8 mouse cellular contexts compared by ENCODE assay signal in genomic region chr7:25417597-25417996, GRCm38 (mm10). TPM values are rescaled to one million over a fixed set of nuclear protein-coding genes. Genes with fewer than 3 reads are reported as not detected.
A peak's percentile ranks its signal among the peaks of the same experiment; 100 is the strongest.
DNase-seq lines count a peak whose midpoint lies in the region; ATAC-seq and TF ChIP-seq lines count a peak whose summit lies in the region.
"Had no signal": no experiment of that assay in that cellular context is flagged by ENCODE, and none has a peak within 500 bp of the region (broad histone marks: within the 10 kb centered on the region; RNA-seq: fewer than 3 reads in every experiment).

No protein-coding gene starts in this region.

- no peak overlapping the region for H3K9ac ChIP-seq in ES-E14 (ENCODE audit: insufficient read depth, low read depth, low read length, poor library complexity, severe bottlenecking)

- H3K27ac ChIP-seq in layer of hippocampus, adult 2 months: no peak overlapping the region
- H3K27ac ChIP-seq in ES-E14 (ENCODE audit: insufficient read depth, low read depth, low read length, poor library complexity, severe bottlenecking): no peak overlapping the region
- H3K27ac ChIP-seq in bone marrow, adult 2 months (ENCODE audit: control insufficient read depth, insufficient read depth, low read depth, low read length, poor library complexity): no peak overlapping the region

- H3K4me3 ChIP-seq in layer of hippocampus, adult 2 months: no peak overlapping the region
- no peak overlapping the region for H3K4me3 ChIP-seq in ES-E14 (ENCODE audit: insufficient read depth in 1 of 2, low read depth in 1 of 2, low read length in 2 of 2, poor library complexity in 1 of 2, severe bottlenecking in 1 of 2)
- H3K4me3 ChIP-seq in bone marrow, adult 2 months (replicated peaks; ENCODE audit: control insufficient read depth, low read depth, low read length): no peak overlapping the region
- H3K4me3 ChIP-seq: megakaryocyte, embryonic 14.5 days had no signal

- peak; percentile 80 for TF ChIP-seq CTCF in layer of hippocampus, adult 2 months (conservative IDR thresholded peaks at IDR 0.05)
- TF ChIP-seq CTCF in bone marrow, adult 2 months (IDR thresholded peaks at IDR 0.05; ENCODE audit: control insufficient read depth, insufficient read depth, low read length): peak; percentile 47

- peaks cover 0 to 5% of the 10 kb centered on the region in 2 experiments; a peak in 1 of 4 replicates for H3K4me1 ChIP-seq in ES-E14 (ENCODE audit: control insufficient read depth in 2 of 2, insufficient read depth in 2 of 2, low read length in 2 of 2, poor library complexity in 1 of 2)
- H3K4me1 ChIP-seq in bone marrow, adult 2 months (ENCODE audit: control insufficient read depth, insufficient read depth, low read length): no peaks in the 10 kb centered on the region; the same call in 1 of the 2 replicates

- in situ Hi-C loops in ES-E14 (cut with MboI; ENCODE audit: low sequenced_read_pairs in 2 of 2, unreplicated experiment in 2 of 2): no loop called here

- no peak for TF ChIP-seq POLR2A in bone marrow, adult 2 months (IDR thresholded peaks at IDR 0.05; ENCODE audit: borderline replicate concordance, control insufficient read depth, low read depth, low read length)

- no peaks in the 10 kb centered on the region for H3K9me3 ChIP-seq in ES-E14 (ENCODE audit: control insufficient read depth, insufficient read depth, low read depth, low read length)
- H3K9me3 ChIP-seq: megakaryocyte, embryonic 14.5 days had no signal

- H3K36me3 ChIP-seq in ES-E14 (ENCODE audit: control insufficient read depth, insufficient read depth, low read length, poor library complexity, severe bottlenecking): no peaks in the 10 kb centered on the region

- peak in 1 of 2 experiments; percentile 39 for DNase-seq in layer of hippocampus, adult 2 months (ENCODE audit: low spot score in 2 of 2)
- DNase-seq in layer of hippocampus, postnatal 14 days (ENCODE audit: low spot score in 2 of 2): no peak
- DNase-seq in ES-E14 (ENCODE audit: low read depth, low spot score): no peak
- peak; percentile 36 for DNase-seq in mesoderm, embryonic 11.5 days (ENCODE audit: low read depth, low spot score)
- DNase-seq in urinary bladder, postnatal 4 days (ENCODE audit: low spot score in 2 of 2): no peak

- no peak for ATAC-seq in erythroblast, adult 5-6 weeks (replicated peaks; ENCODE audit: low FRiP score, poor library complexity, severe bottlenecking)

- 69% methylated on average over 1 of the region's 1 CpGs for WGBS in bone marrow, adult 2 months

TF ChIP-seq in ES-E14, 5 proteins besides CTCF, POLR2A, EP300 and RAD21:
- TF ChIP-seq HCFC1 (IDR thresholded peaks at IDR 0.05; ENCODE audit: borderline replicate concordance, insufficient read depth, low read length): no peak
- no peak for TF ChIP-seq ZNF384 (IDR thresholded peaks at IDR 0.05; ENCODE audit: low read depth, low read length)
- 0 out of 2 replicates have a peak, but pooled peaks have one; percentile 25 for TF ChIP-seq ZC3H11A (IDR thresholded peaks at IDR 0.05; ENCODE audit: borderline replicate concordance, low read depth, low read length)
- TF ChIP-seq CHD2 (IDR thresholded peaks at IDR 0.05; ENCODE audit: low read depth, low read length): no peak
- no peak for TF ChIP-seq MAFK (IDR thresholded peaks at IDR 0.05; ENCODE audit: insufficient read depth, low read depth, low read length)
TF ChIP-seq in ES-E14: peak in this region for 1.

RNA-seq across cellular contexts. Expression of gene Cxcl17, which starts 4.9 kb away (rescaled TPM):
- not detected for total RNA-seq in layer of hippocampus, adult 2 months (2021)
- total RNA-seq in layer of hippocampus, postnatal 14 days (2021): not detected
- 0.31 TPM in 1 of 2 replicates, not detected in the other for total RNA-seq in ES-E14 (2012; rRNA removed)
- polyA plus RNA-seq in bone marrow, adult 2 months (2011; ENCODE audit: insufficient read depth, insufficient read length, low replicate concordance, missing spikeins): not detected in 2 replicates
- not detected in 2 replicates for total RNA-seq in erythroblast, adult 5-6 weeks (2015; ENCODE audit: low replicate concordance)
- not detected in 2 replicates for total RNA-seq in erythroblast, adult 5-6 weeks (2017; ENCODE audit: low replicate concordance)

RNA-seq across cellular contexts. Expression of gene Lipe, which starts 19.1 kb away (rescaled TPM):
- 1 to 10 TPM; 9.1 to 10.0 TPM for total RNA-seq in layer of hippocampus, adult 2 months (2021)
- total RNA-seq in layer of hippocampus, postnatal 14 days (2021): 1 to 10 TPM; 7.3 to 8.3 TPM
- 3.8 and 4.7 TPM in 2 replicates for total RNA-seq in ES-E14 (2012; rRNA removed)
- polyA plus RNA-seq in bone marrow, adult 2 months (2011; ENCODE audit: insufficient read depth, insufficient read length, low replicate concordance, missing spikeins): 195 and 311 TPM in 2 replicates
- total RNA-seq in erythroblast, adult 5-6 weeks (2015; ENCODE audit: low replicate concordance): 2.5 and 11.3 TPM in 2 replicates
- total RNA-seq in erythroblast, adult 5-6 weeks (2017; ENCODE audit: low replicate concordance): 4.5 and 6.7 TPM in 2 replicates

RNA-seq across cellular contexts. Expression of gene Cnfn, which starts 48.1 kb away (rescaled TPM):
- total RNA-seq in layer of hippocampus, adult 2 months (2021): not detected
- total RNA-seq in layer of hippocampus, postnatal 14 days (2021): not detected
- not detected in 2 replicates for total RNA-seq in ES-E14 (2012; rRNA removed)
- not detected in 2 replicates for polyA plus RNA-seq in bone marrow, adult 2 months (2011; ENCODE audit: insufficient read depth, insufficient read length, low replicate concordance, missing spikeins)
- total RNA-seq in erythroblast, adult 5-6 weeks (2015; ENCODE audit: low replicate concordance): not detected in 2 replicates
- not detected in 2 replicates for total RNA-seq in erythroblast, adult 5-6 weeks (2017; ENCODE audit: low replicate concordance)

RNA-seq across cellular contexts. Expression of gene Ceacam1, which starts 59.8 kb away (rescaled TPM):
- 1 to 10 TPM; 3.2 to 4.2 TPM for total RNA-seq in layer of hippocampus, adult 2 months (2021)
- total RNA-seq in layer of hippocampus, postnatal 14 days (2021): 1 to 10 TPM; 2.5 to 3.1 TPM
- total RNA-seq in ES-E14 (2012; rRNA removed): 5.6 and 16.0 TPM in 2 replicates
- 11.7 and 31.5 TPM in 2 replicates for polyA plus RNA-seq in bone marrow, adult 2 months (2011; ENCODE audit: insufficient read depth, insufficient read length, low replicate concordance, missing spikeins)
- 72.6 and 100 TPM in 2 replicates for total RNA-seq in erythroblast, adult 5-6 weeks (2015; ENCODE audit: low replicate concordance)
- total RNA-seq in erythroblast, adult 5-6 weeks (2017; ENCODE audit: low replicate concordance): 14.9 and 27.1 TPM in 2 replicates
